Mouse (Mus musculus): ENCODE measurements around the gene Mfsd9.

DNA sequence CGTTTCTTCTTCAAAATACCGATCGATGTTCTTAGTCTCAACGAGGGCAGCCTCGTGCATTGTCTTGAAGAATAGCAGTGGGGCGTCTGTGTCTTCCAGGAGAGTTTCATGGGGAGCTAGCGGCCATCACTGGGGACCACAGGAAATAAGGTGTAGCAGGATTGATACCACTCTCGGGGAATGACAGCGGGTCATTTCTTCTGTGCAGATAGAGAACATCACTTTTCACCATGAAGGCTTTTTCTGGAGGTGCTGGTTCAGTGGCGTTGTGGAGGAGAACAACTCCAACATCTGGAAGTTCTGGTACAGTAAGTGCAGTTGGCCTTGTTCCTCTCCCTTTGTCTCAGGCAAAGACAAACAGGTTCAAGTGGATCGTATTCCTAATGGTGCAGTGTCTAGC, 15.4 kb upstream of the Mfsd9 start:
- TF ChIP-seq CTCF (IDR thresholded peaks at IDR 0.05; ENCODE audit: borderline replicate concordance, extremely low read depth, insufficient read depth, insufficient read length) (no peak), POLR2A (IDR thresholded peaks at IDR 0.05; ENCODE audit: borderline replicate concordance, extremely low read depth, insufficient read depth, insufficient read length, poor library complexity, severe bottlenecking) (no peak)

All from brain, embryonic 14.5 days (tissue).